Mouse (Mus musculus) small intestine, adult 2 months (tissue): ENCODE data around the gene Spa17. TPM values are rescaled to one million over a fixed set of nuclear protein-coding genes. Genes with fewer than 3 reads are reported as not detected.

Experiments
- H3K27ac ChIP-seq: fragments of 200-500 bp; 2 replicates; pipeline ENCODE4 v1.5.1; 2012; ENCODE audit warnings: low read depth, low read length, control low read depth, inconsistent platforms; ENCODE audit not compliant: insufficient read depth
- H3K27me3 ChIP-seq: fragments of 200-500 bp; 2 replicates; pipeline ENCODE4 v1.6.1; 2012; ENCODE audit warnings: mild to moderate bottlenecking, moderate library complexity, low read length, inconsistent platforms; ENCODE audit not compliant: control insufficient read depth, insufficient read depth
- H3K36me3 ChIP-seq: fragments of 200-500 bp; 2 replicates; pipeline ENCODE4 v1.6.1; 2012; ENCODE audit warnings: mild to moderate bottlenecking, low read length, control low read depth, inconsistent platforms; ENCODE audit not compliant: control insufficient read depth, insufficient read depth
- H3K4me1 ChIP-seq: fragments of 200-500 bp; 2 replicates; pipeline ENCODE4 v1.6.1; 2012; ENCODE audit warnings: low read length, inconsistent platforms, mixed read lengths; ENCODE audit not compliant: control insufficient read depth, insufficient read depth, insufficient read length
- H3K4me3 ChIP-seq: fragments of 200-500 bp; 2 replicates; pipeline ENCODE4 v1.5.1; 2012; ENCODE audit warnings: low read depth, mild to moderate bottlenecking, control low read depth, inconsistent platforms, low read length, moderate library complexity
- CTCF ChIP-seq: fragments of 200-500 bp; IDR thresholded peaks from 2 replicates; pipeline ENCODE4 v1.5.1; 2012; ENCODE audit warnings: low read depth, mild to moderate bottlenecking, control low read depth, inconsistent platforms, low read length, moderate library complexity, mixed read lengths; ENCODE audit not compliant: insufficient replicate concordance, insufficient read length; ENCODE audit errors: extremely low read depth
- POLR2A ChIP-seq: fragments of 200-500 bp; IDR thresholded peaks from 2 replicates; pipeline ENCODE4 v1.6.1; 2012; ENCODE audit warnings: low read depth, mild to moderate bottlenecking, control low read depth, inconsistent platforms, low read length, moderate library complexity
- WGBS: fragments of 180-500 bp; shearing (Covaris S2); methylation state at CpG from one replicate; pipeline ENCODE4 v1.1.7; 2018; 5-methylcytosine and 5-hydroxymethylcytosine counted together
- polyA plus RNA-seq: library from polyadenylated mRNA; depleted of rRNA; stranded (reverse); fragments of >200 nt; gene quantifications from 2 replicates; pipeline ENCODE4 v1.2.3, GENCODE M21; 2012

Gene Spa17
- polyA plus RNA-seq, 1 experiment, result 0.42 TPM

DNA sequence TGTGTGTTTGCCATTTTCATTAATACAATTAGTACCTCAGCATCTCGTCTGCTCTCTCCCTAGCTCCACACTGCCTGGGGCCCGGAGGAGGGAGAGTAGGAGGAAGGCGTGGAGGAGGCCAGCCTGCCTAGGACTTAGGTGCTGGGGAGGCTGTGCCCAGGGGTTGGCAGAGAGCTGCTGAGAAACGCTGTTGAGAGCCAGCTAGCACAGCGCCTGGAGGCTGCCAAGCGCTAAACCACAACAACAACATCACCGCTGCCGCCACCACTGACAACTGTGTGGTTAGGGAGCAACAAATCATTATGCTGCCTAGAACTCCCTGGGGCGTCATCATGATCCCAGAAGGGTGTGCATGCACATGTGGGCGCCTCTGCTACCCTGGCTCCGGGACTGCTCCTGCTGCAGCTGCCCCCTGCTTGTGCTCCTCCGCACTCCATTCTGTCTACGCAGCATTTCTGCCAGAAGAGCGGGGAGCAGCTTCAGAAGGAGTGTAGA lies 37.0 kb downstream of the Spa17 start:
- Histone ChIP-seq H3K27me3 (no peaks in the 10 kb centered on the region; the same call in 1 of the 2 replicates), H3K4me1 (no peaks in the 10 kb centered on the region), H3K4me3 (no peak overlapping the region), H3K36me3 (no peaks in the 10 kb centered on the region), H3K27ac (no peak overlapping the region)
- TF ChIP-seq POLR2A (no peak), CTCF (no peak)
- 56% methylated on average over 14 of the region's 14 CpGs for WGBS

DNA sequence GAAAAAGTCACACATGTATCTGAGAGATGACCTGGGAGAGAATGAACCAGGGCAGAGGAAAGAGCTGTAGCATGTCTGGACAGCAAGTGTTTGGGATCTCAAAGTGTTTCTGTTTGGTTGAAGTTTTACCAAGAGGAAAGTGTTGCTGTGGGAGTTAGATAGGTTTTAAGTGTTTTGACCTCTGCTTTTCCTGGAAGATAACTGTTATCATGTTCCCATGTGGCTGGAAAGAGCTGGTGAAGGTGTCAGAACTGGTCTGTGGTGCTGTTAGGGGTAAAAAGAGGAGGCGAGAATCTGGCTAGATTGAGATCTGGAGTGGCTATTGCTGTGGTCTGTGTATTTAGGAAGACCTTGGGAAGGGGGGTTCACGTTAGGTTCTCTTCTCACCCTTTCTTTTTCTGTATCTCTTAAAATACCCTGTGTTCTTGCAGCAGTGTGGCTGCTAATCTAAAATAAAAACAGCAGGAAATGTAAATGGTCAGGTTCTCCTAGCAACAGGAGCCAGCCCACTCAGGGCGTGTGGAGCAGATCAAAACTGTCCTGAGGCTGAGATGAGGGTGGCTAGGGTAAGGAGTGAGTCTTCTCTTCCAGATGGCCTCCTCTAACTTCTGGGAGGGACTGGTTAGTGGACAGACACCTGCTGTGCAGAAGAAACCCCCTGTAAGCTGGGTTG lies 41.2 kb downstream of the Spa17 start:
- 59% methylated on average over 3 of the region's 3 CpGs for WGBS
- Histone ChIP-seq H3K27me3 (no peaks in the 10 kb centered on the region; the same call in 1 of the 2 replicates), H3K4me1 (peaks cover 16% of the 10 kb centered on the region), H3K36me3 (no peaks in the 10 kb centered on the region), H3K27ac (no peak overlapping the region), H3K4me3 (no peak overlapping the region)
- no peak for TF ChIP-seq POLR2A
- TF ChIP-seq CTCF, result no peak

DNA sequence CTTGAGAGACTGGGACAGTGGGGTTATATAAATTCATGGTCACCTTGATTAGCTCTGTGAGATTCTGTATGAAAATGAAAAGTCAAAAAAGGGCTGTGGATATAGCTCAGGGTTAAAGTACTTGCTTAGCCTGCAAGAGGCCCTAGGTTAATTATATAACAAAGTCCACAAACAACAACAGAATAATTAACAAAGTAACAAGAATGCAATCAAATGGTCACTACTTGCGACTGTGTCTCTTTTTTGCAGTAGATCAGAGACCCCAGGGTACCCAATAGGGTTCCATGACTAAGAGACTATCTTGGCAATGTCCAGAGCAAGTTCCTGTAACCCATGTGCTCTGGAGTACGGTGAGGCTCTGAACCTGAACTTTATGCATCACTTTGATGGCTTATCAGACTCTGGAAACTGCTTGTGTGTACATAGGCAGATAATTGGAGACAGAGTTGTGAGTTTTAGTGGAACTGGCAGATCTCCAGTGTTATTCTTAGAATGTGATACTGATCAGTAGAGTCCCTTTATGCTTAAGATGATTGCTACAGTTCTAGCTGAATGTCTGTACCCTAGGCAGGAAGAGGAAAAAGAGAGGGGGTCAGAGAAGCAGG lies 44.2 kb downstream of the Spa17 start:
- H3K27ac ChIP-seq, result peak overlapping the region; percentile 41; the same call in 1 of the 2 replicates
- peaks cover 16% of the 10 kb centered on the region for H3K4me1 ChIP-seq
- H3K36me3 ChIP-seq, result no peaks in the 10 kb centered on the region
- no peaks in the 10 kb centered on the region; the same call in 1 of the 2 replicates for H3K27me3 ChIP-seq
- WGBS, result 25% methylated on average over 2 of the region's 2 CpGs
- H3K4me3 ChIP-seq, result no peak overlapping the region
- no peak for TF ChIP-seq CTCF
- no peak for TF ChIP-seq POLR2A

DNA sequence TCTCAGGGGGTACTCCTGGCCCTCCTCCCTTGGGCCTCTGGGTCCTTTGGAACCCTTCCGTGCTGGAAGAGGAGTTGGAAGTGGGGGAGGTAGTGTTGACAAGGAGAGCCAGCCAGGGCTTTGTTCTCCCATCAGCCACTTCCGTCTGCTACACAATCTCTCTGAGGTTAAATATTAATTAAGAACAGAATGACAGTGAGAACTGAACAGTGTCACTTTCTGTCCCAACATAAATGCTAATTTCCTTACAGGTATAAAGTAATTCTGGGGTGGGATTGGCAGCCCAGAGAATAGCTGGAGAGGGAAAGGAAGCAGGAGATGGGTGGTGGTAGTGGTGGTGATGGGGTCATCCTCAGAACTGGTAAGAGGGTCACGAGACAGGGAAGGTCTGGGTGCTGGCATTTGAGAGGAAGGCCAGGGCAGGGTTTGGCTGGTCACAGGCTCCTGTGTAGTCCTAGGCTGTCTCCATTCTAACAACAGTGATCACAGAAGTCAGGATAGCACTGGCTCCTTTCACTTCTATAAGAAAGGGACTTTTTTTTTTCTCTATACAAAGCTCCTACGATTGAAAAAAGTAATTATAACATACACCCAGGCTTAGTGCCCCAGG lies 44.8 kb downstream of the Spa17 start:
- TF ChIP-seq CTCF (no peak), POLR2A (no peak; the same call in 1 of the 2 replicates)
- Histone ChIP-seq H3K27ac (peak overlapping the region; percentile 98), H3K36me3 (no peaks in the 10 kb centered on the region), H3K27me3 (no peaks in the 10 kb centered on the region; the same call in 1 of the 2 replicates), H3K4me1 (peaks cover 16% of the 10 kb centered on the region), H3K4me3 (peak overlapping the region; percentile 21; the same call in 1 of the 2 replicates)
- 12% methylated on average over 4 of the region's 4 CpGs for WGBS

DNA sequence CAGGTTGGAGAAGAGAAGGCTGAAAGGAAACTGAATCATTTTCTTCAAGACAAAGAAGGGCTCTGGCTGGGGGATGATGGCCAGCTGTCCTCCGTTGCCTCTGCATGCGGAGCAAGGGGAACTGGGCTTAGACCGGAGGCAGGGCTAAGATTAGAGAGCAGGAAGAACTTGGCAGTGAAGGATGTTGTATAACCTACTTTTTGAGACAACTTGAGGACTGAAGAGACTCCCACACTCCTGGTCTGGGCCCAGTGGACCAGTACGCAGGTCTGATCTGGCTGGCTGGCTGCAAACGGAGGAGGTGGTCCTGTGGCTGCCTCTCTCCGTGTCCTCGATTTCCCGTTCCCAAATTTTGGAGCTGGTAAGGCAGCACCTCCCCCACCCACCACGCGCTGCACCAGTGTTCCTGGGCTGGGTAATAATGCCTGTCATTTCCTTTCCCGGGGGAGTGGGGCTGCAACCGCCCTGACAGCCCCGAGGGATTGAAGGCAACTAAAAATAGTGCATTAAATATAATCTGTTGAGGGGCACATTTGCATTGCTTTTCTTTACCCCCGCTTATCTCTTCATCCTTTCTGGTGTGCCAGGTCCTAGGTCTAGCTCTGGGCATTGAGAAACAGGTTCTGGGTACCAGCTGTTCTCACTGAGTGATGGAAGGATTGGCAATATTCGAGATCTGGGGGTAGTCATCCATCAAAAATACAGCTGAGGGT lies 45.5 kb downstream of the Spa17 start:
- no peaks in the 10 kb centered on the region for H3K36me3 ChIP-seq
- H3K27me3 ChIP-seq, result no peaks in the 10 kb centered on the region
- peaks cover 16% of the 10 kb centered on the region for H3K4me1 ChIP-seq
- peak overlapping the region; percentile 59 for H3K27ac ChIP-seq
- 0 out of 2 replicates have a peak overlapping the region, but pooled peaks have one; percentile 21 for H3K4me3 ChIP-seq
- no peak for TF ChIP-seq CTCF
- no peak for TF ChIP-seq POLR2A
- 17% methylated on average over 15 of the region's 15 CpGs for WGBS

DNA sequence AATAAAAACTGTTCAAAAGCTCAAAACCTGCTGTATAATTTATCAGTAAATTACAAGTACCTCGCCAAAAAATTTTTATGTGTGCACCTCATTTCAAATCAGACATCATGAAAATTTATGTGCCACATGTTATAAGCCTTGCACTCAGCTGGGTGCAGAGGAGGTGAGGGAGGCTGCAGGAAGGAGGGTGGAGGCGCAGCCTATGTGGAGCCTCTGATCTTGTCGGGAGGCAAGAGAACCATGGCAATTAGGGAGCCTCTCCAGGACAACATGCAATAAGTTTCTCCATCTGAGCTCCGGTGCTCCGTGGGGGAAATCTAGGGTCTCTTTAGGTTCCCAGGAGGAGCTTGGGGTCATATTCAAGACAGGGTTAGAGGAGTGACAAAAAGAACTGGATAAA lies 46.1 kb downstream of the Spa17 start:
- WGBS, result 57% methylated on average over 5 of the region's 5 CpGs
- no peak overlapping the region for H3K4me3 ChIP-seq
- H3K36me3 ChIP-seq, result no peaks in the 10 kb centered on the region
- H3K27ac ChIP-seq, result no peak overlapping the region
- H3K27me3 ChIP-seq, result no peaks in the 10 kb centered on the region
- peaks cover 16% of the 10 kb centered on the region for H3K4me1 ChIP-seq
- TF ChIP-seq POLR2A, result no peak
- TF ChIP-seq CTCF, result no peak

DNA sequence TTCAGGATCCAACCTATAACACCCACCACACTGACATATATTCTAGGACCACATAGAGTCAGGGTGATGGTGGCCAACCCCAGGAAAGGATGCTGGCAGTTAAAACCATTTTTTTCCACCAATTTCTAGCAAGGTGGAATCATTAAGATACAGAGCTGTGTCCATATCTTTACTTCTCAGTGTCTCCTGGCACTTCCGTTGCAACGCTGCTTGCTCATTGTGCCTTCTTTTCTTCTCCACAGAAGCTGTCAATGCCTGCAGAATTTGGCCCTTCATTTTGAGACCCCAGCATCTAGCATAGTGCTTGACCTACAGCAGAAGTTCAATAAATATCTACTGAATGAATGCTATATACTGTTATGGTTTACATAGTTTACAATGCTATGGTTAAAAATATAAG lies 46.5 kb downstream of the Spa17 start:
- no peak overlapping the region for H3K27ac ChIP-seq
- no peaks in the 10 kb centered on the region for H3K36me3 ChIP-seq
- no peak overlapping the region for H3K4me3 ChIP-seq
- TF ChIP-seq CTCF, result no peak
- no peak for TF ChIP-seq POLR2A
- WGBS, result 94% methylated on average over 2 of the region's 2 CpGs
- H3K27me3 ChIP-seq, result no peaks in the 10 kb centered on the region
- peaks cover 16% of the 10 kb centered on the region for H3K4me1 ChIP-seq
